Mouse (Mus musculus) kidney, postnatal 0 days (tissue): ENCODE measurements around the gene Sorcs3. TPM values are rescaled to one million over a fixed set of nuclear protein-coding genes. Genes with fewer than 3 reads are reported as not detected.
A peak's percentile ranks its signal among the peaks of the same experiment; 100 is the strongest.

Experiments used
- ATAC-seq: fragments of 200-750 bp; cut with Nextera tagmentation; replicated peaks from 2 replicates; pipeline ENCODE4 v1.8.0; 2017; ENCODE audit warnings: low read depth, moderate number of reproducible peaks, moderate TSS enrichment, moderate library complexity; ENCODE audit not compliant: low FRiP score
- DNase-seq: peaks from one replicate; pipeline ENCODE4 v3.0.0-alpha.2; 2016; ENCODE audit warnings: low spot score
- H3K27ac ChIP-seq: fragments of 300-500 bp; sonication (generic); 2 replicates; pipeline ENCODE4 v1.5.1; 2014; ENCODE audit warnings: mild to moderate bottlenecking
- H3K27me3 ChIP-seq: fragments of 300-500 bp; sonication (generic); 2 replicates; pipeline ENCODE4 v1.6.1; 2014; ENCODE audit warnings: low read length, mixed read lengths; ENCODE audit not compliant: insufficient read depth
- H3K36me3 ChIP-seq: fragments of 300-500 bp; sonication (generic); 2 replicates; pipeline ENCODE4 v1.6.1; 2014; ENCODE audit warnings: low read length, mixed read lengths; ENCODE audit not compliant: insufficient read depth
- H3K4me1 ChIP-seq: fragments of 300-500 bp; sonication (generic); replicated peaks from 2 replicates; pipeline ENCODE4 v1.6.1; 2014; ENCODE audit warnings: antibody characterized with exemption, low read length, mixed read lengths; ENCODE audit not compliant: insufficient read depth
- H3K4me2 ChIP-seq: fragments of 300-500 bp; sonication (generic); 2 replicates; pipeline ENCODE4 v1.6.1; 2014; ENCODE audit warnings: mild to moderate bottlenecking, low read length, moderate library complexity, mixed read lengths
- H3K4me3 ChIP-seq: fragments of 300-500 bp; sonication (generic); replicated peaks from 2 replicates; pipeline ENCODE4 v1.5.1; 2014; ENCODE audit warnings: low read depth, low read length
- H3K9ac ChIP-seq: fragments of 300-500 bp; sonication (generic); 2 replicates; pipeline ENCODE4 v1.6.1; 2014; ENCODE audit warnings: low read depth, low read length
- H3K9me3 ChIP-seq: fragments of 300-500 bp; sonication (generic); replicated peaks from 2 replicates; pipeline ENCODE4 v1.6.1; 2016; ENCODE audit warnings: low read length, inconsistent platforms, mixed read lengths
- CTCF ChIP-seq: IDR thresholded peaks from 2 replicates; pipeline ENCODE4 v1.5.1; 2016; ENCODE audit warnings: antibody characterized with exemption, low read depth, mild to moderate bottlenecking, moderate library complexity
- WGBS: fragments of 180-500 bp; shearing (Covaris S2); extraction: QIAGEN DNeasy Blood & Tissue Kit; methylation state at CpG from one replicate; pipeline ENCODE4 v1.1.7; 2014; 5-methylcytosine and 5-hydroxymethylcytosine counted together
- polyA plus RNA-seq: library from polyadenylated mRNA; unstranded; fragments of >200 nt; fragmentation: Nextera tagmentation; extraction: Ambion mirVana; gene quantifications from 2 replicates; pipeline ENCODE4 v1.2.1, GENCODE M21; 2015

Gene Sorcs3
- polyA plus RNA-seq, 1 experiment from 2014 or later, result 0.93 TPM

- H3K27me3 ChIP-seq, result no peaks in the 10 kb centered on the region
- H3K36me3 ChIP-seq, result no peaks in the 10 kb centered on the region
- no peak overlapping the region for H3K4me3 ChIP-seq
- no peak for TF ChIP-seq CTCF
- H3K9me3 ChIP-seq, result no peaks in the 10 kb centered on the region
- no peak overlapping the region for H3K27ac ChIP-seq
- H3K4me2 ChIP-seq, result no peak overlapping the region
- ATAC-seq (no peak), DNase-seq (no peak)
- no peaks in the 10 kb centered on the region for H3K4me1 ChIP-seq
- WGBS, result 63% methylated on average over 3 of the region's 3 CpGs
- H3K9ac ChIP-seq, result no peak overlapping the region
Measured at GRCm38 (mm10) chr19:48811541-48811940, 605.7 kb downstream of the Sorcs3 start.

- Histone ChIP-seq H3K4me1 (no peaks in the 10 kb centered on the region), H3K4me2 (no peak overlapping the region), H3K27ac (no peak overlapping the region), H3K36me3 (no peaks in the 10 kb centered on the region), H3K27me3 (no peaks in the 10 kb centered on the region), H3K9me3 (no peaks in the 10 kb centered on the region), H3K4me3 (no peak overlapping the region), H3K9ac (no peak overlapping the region)
- DNase-seq (no peak), ATAC-seq (no peak)
- WGBS, result 89% methylated on average over 4 of the region's 4 CpGs
- no peak for TF ChIP-seq CTCF
Measured at GRCm38 (mm10) chr19:48813823-48814222, 608.0 kb downstream of the Sorcs3 start.

GRCm38 (mm10) chr19:48815064-48815463 lies 609.2 kb downstream of the Sorcs3 start:
- H3K9me3 ChIP-seq, result no peaks in the 10 kb centered on the region
- H3K4me3 ChIP-seq, result no peak overlapping the region
- H3K4me2 ChIP-seq, result no peak overlapping the region
- H3K4me1 ChIP-seq, result no peaks in the 10 kb centered on the region
- no peak overlapping the region for H3K27ac ChIP-seq
- no peak for TF ChIP-seq CTCF
- H3K36me3 ChIP-seq, result no peaks in the 10 kb centered on the region
- no peaks in the 10 kb centered on the region for H3K27me3 ChIP-seq
- no peak for DNase-seq
- ATAC-seq, result no peak
- H3K9ac ChIP-seq, result no peak overlapping the region
- 96% methylated on average over 3 of the region's 3 CpGs for WGBS

- Histone ChIP-seq H3K4me3 (no peak overlapping the region), H3K4me1 (no peaks in the 10 kb centered on the region), H3K36me3 (no peaks in the 10 kb centered on the region), H3K9me3 (no peaks in the 10 kb centered on the region), H3K27me3 (no peaks in the 10 kb centered on the region), H3K4me2 (no peak overlapping the region), H3K27ac (no peak overlapping the region), H3K9ac (no peak overlapping the region)
- peak; percentile 71; the same call in 1 of the 2 replicates for ATAC-seq
- no peak for TF ChIP-seq CTCF
- WGBS, result 30% methylated on average over 5 of the region's 5 CpGs
- DNase-seq, result peak; percentile 85
Measured at GRCm38 (mm10) chr19:48820493-48821282, 614.9 kb downstream of the Sorcs3 start.

GRCm38 (mm10) chr19:48821283-48821715 lies 615.5 kb downstream of the Sorcs3 start:
- Histone ChIP-seq H3K4me3 (no peak overlapping the region), H3K4me2 (no peak overlapping the region), H3K36me3 (no peaks in the 10 kb centered on the region), H3K27ac (no peak overlapping the region), H3K9me3 (no peaks in the 10 kb centered on the region), H3K4me1 (no peaks in the 10 kb centered on the region), H3K9ac (no peak overlapping the region), H3K27me3 (no peaks in the 10 kb centered on the region)
- DNase-seq (no peak), ATAC-seq (no peak)
- no peak for TF ChIP-seq CTCF
- WGBS, result 41% methylated on average over 3 of the region's 3 CpGs

GRCm38 (mm10) chr19:48834342-48834741 lies 628.5 kb downstream of the Sorcs3 start:
- no peak overlapping the region for H3K27ac ChIP-seq
- no peak for TF ChIP-seq CTCF
- no peak overlapping the region for H3K4me2 ChIP-seq
- no peaks in the 10 kb centered on the region for H3K36me3 ChIP-seq
- ATAC-seq, result no peak
- WGBS, result 72% methylated on average over 3 of the region's 3 CpGs
- H3K9me3 ChIP-seq, result no peaks in the 10 kb centered on the region
- H3K27me3 ChIP-seq, result no peaks in the 10 kb centered on the region
- no peak for DNase-seq
- H3K9ac ChIP-seq, result no peak overlapping the region
- H3K4me1 ChIP-seq, result no peaks in the 10 kb centered on the region
- H3K4me3 ChIP-seq, result no peak overlapping the region
